Mouse (Mus musculus) embryonic facial prominence, embryonic 14.5 days (tissue): ENCODE data around the gene Sec24c. TPM values are rescaled to one million over a fixed set of nuclear protein-coding genes. Genes with fewer than 3 reads are reported as not detected.

Experiments
- ATAC-seq: fragments of 200-750 bp; cut with Nextera tagmentation; 2 replicates; pipeline ENCODE4 v1.8.0; 2017; ENCODE audit warnings: low read depth, moderate number of reproducible peaks, moderate TSS enrichment
- DNase-seq: peaks from one replicate; pipeline ENCODE4 v3.0.0-alpha.2; 2015; ENCODE audit warnings: low spot score
- H3K27ac ChIP-seq: fragments of 300-500 bp; sonication (generic); replicated peaks from 2 replicates; pipeline ENCODE4 v1.5.1; 2014; ENCODE audit warnings: low read depth, mild to moderate bottlenecking, low read length, moderate library complexity
- H3K27me3 ChIP-seq: fragments of 300-500 bp; sonication (generic); replicated peaks from 2 replicates; pipeline ENCODE4 v1.6.1; 2014; ENCODE audit warnings: low read length; ENCODE audit not compliant: control insufficient read depth, insufficient read depth
- H3K36me3 ChIP-seq: fragments of 300-500 bp; sonication (generic); 2 replicates; pipeline ENCODE4 v1.6.1; 2014; ENCODE audit warnings: low read length, mixed read lengths; ENCODE audit not compliant: control insufficient read depth, insufficient read depth
- H3K4me1 ChIP-seq: fragments of 300-500 bp; sonication (generic); 2 replicates; pipeline ENCODE4 v1.6.1; 2014; ENCODE audit warnings: antibody characterized with exemption, low read length; ENCODE audit not compliant: control insufficient read depth, insufficient read depth
- H3K4me2 ChIP-seq: fragments of 300-500 bp; sonication (generic); 2 replicates; pipeline ENCODE4 v1.6.1; 2014; ENCODE audit warnings: low read depth, mild to moderate bottlenecking, low read length, moderate library complexity, mixed read lengths
- H3K4me3 ChIP-seq: fragments of 300-500 bp; sonication (generic); 2 replicates; pipeline ENCODE4 v1.5.1; 2014; ENCODE audit warnings: low read depth, mild to moderate bottlenecking, low read length
- H3K9ac ChIP-seq: fragments of 300-500 bp; sonication (generic); 2 replicates; pipeline ENCODE4 v1.6.1; 2014; ENCODE audit warnings: low read depth, mild to moderate bottlenecking, low read length, moderate library complexity, mixed read lengths
- H3K9me3 ChIP-seq: fragments of 300-500 bp; sonication (generic); 2 replicates; pipeline ENCODE4 v1.6.1; 2016; ENCODE audit warnings: low read length; ENCODE audit not compliant: control insufficient read depth
- WGBS: fragments of 180-500 bp; shearing (Covaris S2); extraction: QIAGEN DNeasy Blood & Tissue Kit; methylation state at CpG from one replicate; pipeline ENCODE4 v1.1.7; 2014; 5-methylcytosine and 5-hydroxymethylcytosine counted together
- polyA plus RNA-seq: library from polyadenylated mRNA; unstranded; fragments of >200 nt; fragmentation: Nextera tagmentation; extraction: Ambion mirVana; gene quantifications from 2 replicates; pipeline ENCODE4 v1.2.1, GENCODE M21; 2014

The Sec24c gene
- polyA plus RNA-seq, 1 experiment from 2014 or later: 78.2 TPM

DNA sequence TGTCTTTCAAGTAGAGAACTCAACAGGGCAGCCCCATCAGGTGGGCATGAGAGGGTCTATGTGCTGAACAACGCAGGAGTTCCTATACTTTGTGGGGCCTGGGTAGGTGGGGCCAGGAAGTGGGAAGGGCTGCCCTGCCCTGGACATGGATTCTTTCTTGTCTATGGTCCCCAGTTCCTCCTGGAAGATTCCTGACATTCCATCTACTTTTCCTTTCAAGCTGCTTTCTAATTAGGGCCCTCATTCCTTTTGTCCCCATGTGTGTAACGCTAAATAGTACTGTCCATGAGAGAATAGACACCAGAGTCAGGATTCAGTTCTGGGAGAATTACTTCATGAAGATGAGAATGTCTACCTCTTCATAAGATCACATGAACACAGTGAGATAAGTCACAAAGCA is 10.5 kb upstream of the Sec24c start:
- Histone ChIP-seq H3K27ac (peak overlapping the region; percentile 52; the same call in 1 of the 2 replicates), H3K4me3 (peak overlapping the region; percentile 10), H3K36me3 (no peaks in the 10 kb centered on the region), H3K4me1 (0 out of 2 replicates have a peak, but pooled peaks cover 5% of the 10 kb centered on the region), H3K9me3 (no peaks in the 10 kb centered on the region), H3K9ac (0 out of 2 replicates have a peak overlapping the region, but pooled peaks have one; percentile 57), H3K27me3 (no peaks in the 10 kb centered on the region; the same call in 1 of the 2 replicates), H3K4me2 (no peak overlapping the region)
- no peak for ATAC-seq
- WGBS: 53% methylated on average over 2 of the region's 2 CpGs
- no peak for DNase-seq

DNA sequence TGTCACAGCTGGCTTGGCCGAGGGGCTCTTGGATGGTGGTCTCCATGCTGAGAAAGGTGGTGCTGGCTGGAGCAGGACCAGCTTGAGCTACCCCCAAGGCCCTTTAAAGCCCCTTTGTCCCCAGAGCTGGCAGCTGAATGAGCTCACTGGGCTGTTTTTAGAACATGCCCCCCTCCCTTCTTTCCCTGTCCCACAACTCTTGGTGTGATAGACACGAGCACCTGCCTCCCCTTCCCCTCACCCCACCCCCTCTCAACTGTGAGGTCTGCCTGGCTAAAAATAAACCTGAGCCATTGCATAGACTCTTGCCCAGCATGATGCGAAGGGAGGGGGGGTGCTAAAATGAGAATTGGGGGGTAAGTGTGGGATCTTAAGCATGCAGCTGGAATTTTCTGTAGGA is 9.7 kb upstream of the Sec24c start:
- 0 out of 2 replicates have a peak overlapping the region, but pooled peaks have one; percentile 10 for H3K4me3 ChIP-seq
- no peaks in the 10 kb centered on the region for H3K36me3 ChIP-seq
- H3K27me3 ChIP-seq: peaks cover 4% of the 10 kb centered on the region
- peak overlapping the region; percentile 57 for H3K9ac ChIP-seq
- 57% methylated on average over 3 of the region's 3 CpGs for WGBS
- H3K27ac ChIP-seq: peak overlapping the region; percentile 52; the same call in 1 of the 2 replicates
- H3K9me3 ChIP-seq: no peaks in the 10 kb centered on the region
- H3K4me2 ChIP-seq: no peak overlapping the region
- H3K4me1 ChIP-seq: 0 out of 2 replicates have a peak, but pooled peaks cover 5% of the 10 kb centered on the region
- peak; percentile 75 for DNase-seq
- ATAC-seq: peak; percentile 17

DNA sequence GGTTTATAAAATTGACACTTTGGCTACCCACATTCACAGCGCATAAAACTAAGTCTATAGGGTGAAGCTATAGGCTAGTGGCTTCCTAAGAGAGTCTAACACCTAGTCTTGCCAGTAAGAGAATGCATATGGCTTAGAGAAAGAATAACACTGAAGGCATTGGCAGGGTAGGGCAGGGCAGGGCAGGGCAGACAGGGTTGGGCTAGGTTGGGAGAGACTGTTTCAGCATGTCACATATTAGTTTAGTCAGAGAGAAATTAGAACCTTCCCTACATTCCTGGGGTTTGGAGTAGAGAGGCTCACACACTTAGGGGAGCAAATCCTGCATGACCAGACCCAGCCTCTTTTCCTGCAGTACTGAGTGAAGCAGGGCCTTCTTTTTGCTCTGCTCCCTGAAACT is 6.6 kb upstream of the Sec24c start:
- H3K27me3 ChIP-seq: peaks cover 4% of the 10 kb centered on the region
- 64% methylated on average over 1 of the region's 1 CpGs for WGBS
- 0 out of 2 replicates have a peak overlapping the region, but pooled peaks have one; percentile 10 for H3K27ac ChIP-seq
- DNase-seq: no peak
- no peaks in the 10 kb centered on the region for H3K36me3 ChIP-seq
- H3K9me3 ChIP-seq: no peaks in the 10 kb centered on the region
- no peak overlapping the region for H3K9ac ChIP-seq
- no peak overlapping the region for H3K4me2 ChIP-seq
- no peaks in the 10 kb centered on the region for H3K4me1 ChIP-seq
- ATAC-seq: no peak
- no peak overlapping the region for H3K4me3 ChIP-seq

DNA sequence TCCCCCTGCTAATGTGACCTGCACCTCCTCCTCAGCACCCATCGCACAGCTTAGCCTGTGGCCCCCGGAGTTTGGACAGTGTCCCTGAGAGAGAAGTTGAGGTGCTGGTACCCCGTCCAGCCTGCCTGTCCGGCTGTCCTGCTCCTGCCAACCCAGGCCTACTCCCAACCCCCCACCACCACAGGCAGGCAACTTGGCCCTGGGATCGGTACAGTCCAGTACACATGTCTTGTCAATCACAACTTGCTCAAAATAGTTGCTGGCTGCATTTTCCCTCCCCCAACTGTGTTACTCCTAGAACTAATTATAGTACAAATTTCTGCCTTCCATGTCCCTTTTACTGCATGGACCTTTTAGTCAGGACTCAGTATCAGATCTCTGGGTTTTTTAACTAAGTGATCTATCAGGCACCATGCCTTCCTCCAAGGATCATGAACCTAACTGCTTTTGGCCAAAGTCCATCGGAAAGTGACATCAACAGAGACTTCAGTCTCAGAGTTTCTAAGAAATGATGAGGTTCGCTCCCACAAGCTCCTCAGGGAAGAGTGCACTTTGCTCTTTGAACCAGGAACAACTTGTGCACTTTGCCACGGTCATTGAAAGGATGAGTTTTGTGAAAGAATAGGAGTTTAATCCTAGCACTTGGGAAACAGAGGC is 5.8 kb upstream of the Sec24c start, which contains the start of gene Synpo2l:
Gene Synpo2l, minus strand, starts transcription at position 201 of the 657 bp plus-strand sequence.
- ATAC-seq (0 out of 2 replicates have a peak, but pooled peaks have one; percentile 7), DNase-seq (peak; percentile 52)
- H3K4me1 ChIP-seq: no peaks in the 10 kb centered on the region
- H3K4me3 ChIP-seq: no peak within 1 kb of the TSS
- no peak within 1 kb of the TSS; the same call in 1 of the 2 replicates for H3K9ac ChIP-seq
- H3K9me3 ChIP-seq: peaks cover 3% of the 10 kb centered on the region; the same call in 1 of the 2 replicates
- H3K4me2 ChIP-seq: no peak within 1 kb of the TSS
- 0 out of 2 replicates have a peak within 1 kb of the TSS, but pooled peaks have one; percentile 10 for H3K27ac ChIP-seq
- peaks cover 4% of the 10 kb centered on the region for H3K27me3 ChIP-seq
- 76% methylated on average over 7 of the region's 8 CpGs for WGBS
- H3K36me3 ChIP-seq: no peaks in the 10 kb centered on the region

DNA sequence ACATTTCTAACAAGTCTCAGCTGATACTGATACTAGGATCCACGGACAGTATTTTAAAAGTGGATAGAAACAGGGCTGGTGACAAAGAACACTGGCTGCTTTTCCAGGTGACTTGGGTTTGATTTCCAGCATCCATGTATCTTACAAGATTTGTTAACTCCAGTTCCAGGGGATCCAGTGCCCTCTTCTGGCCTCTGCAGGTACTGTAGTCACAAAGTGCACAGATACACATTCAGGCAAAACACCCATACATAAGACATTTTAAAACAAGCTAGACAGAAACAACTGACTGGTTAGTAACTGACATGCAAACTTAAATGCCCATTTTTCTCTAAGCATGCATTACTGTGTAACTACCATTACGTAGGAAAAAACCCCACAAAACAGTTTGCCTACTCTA is 1.1 kb upstream of the Sec24c start:
- H3K9me3 ChIP-seq: peaks cover 3% of the 10 kb centered on the region; the same call in 1 of the 2 replicates
- H3K9ac ChIP-seq: no peak overlapping the region
- H3K4me2 ChIP-seq: peak overlapping the region; percentile 73
- peak overlapping the region; percentile 67; the same call in 1 of the 2 replicates for H3K4me3 ChIP-seq
- ATAC-seq: no peak
- WGBS: 86% methylated on average over 2 of the region's 2 CpGs
- H3K27me3 ChIP-seq: peaks cover 4% of the 10 kb centered on the region
- H3K27ac ChIP-seq: no peak overlapping the region
- peaks cover 13% of the 10 kb centered on the region; the same call in 1 of the 2 replicates for H3K4me1 ChIP-seq
- peaks cover 25% of the 10 kb centered on the region for H3K36me3 ChIP-seq
- DNase-seq: no peak

DNA sequence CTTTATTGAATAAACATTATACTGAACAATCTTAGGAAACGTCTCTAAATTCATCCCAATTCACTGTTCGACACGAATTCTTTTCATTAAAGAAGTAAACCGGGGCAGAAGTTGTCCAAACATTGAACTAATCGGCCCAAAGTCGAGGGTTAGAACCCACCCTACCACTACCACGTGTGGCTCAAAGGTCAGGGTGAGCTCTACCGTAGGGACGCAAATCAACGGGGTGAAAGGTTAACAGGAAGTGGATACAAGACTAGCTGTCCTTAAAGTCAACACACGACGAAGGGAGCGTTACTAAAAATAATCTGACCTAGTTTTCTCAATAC is 409 bp upstream of the Sec24c start:
- WGBS: 12% methylated on average over 13 of the region's 13 CpGs
- Histone ChIP-seq H3K9ac (peak overlapping the region; percentile 72), H3K36me3 (peaks cover 32% of the 10 kb centered on the region), H3K4me3 (peak overlapping the region; percentile 67), H3K27ac (peak overlapping the region; percentile 94), H3K4me2 (peak overlapping the region; percentile 73), H3K4me1 (peaks cover 13% of the 10 kb centered on the region; the same call in 1 of the 2 replicates), H3K9me3 (peaks cover 3% of the 10 kb centered on the region; the same call in 1 of the 2 replicates), H3K27me3 (peaks cover 4% of the 10 kb centered on the region)
- peak; percentile 65 for DNase-seq
- ATAC-seq: peak; percentile 28

DNA sequence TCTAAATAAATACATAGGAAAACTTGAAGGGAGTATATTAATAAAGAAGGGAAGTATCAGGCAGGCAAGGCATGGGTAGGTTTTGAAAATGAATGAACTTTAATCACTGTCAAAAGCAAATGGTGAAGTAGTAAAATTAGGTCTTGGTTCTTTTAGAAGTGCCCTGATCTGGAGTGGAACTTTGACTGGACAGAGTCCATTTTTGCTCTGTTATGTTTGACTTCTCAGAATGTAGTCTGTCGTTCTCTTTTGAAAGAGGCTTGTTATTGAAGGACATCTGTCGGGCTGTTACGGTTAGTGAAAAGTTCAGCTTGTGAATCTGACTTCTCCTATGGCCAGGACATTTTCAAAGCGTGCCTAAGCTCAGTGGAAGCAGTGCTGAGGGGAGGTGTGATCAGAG is 3.8 kb downstream of the Sec24c start:
- Histone ChIP-seq H3K27ac (no peak overlapping the region), H3K36me3 (peaks cover 74% of the 10 kb centered on the region), H3K9ac (no peak overlapping the region), H3K27me3 (no peaks in the 10 kb centered on the region), H3K4me2 (no peak overlapping the region), H3K4me3 (no peak overlapping the region), H3K4me1 (peaks cover 13% of the 10 kb centered on the region; the same call in 1 of the 2 replicates), H3K9me3 (peaks cover 2% of the 10 kb centered on the region; the same call in 1 of the 2 replicates)
- ATAC-seq: no peak
- no peak for DNase-seq
- WGBS: 93% methylated on average over 4 of the region's 4 CpGs

DNA sequence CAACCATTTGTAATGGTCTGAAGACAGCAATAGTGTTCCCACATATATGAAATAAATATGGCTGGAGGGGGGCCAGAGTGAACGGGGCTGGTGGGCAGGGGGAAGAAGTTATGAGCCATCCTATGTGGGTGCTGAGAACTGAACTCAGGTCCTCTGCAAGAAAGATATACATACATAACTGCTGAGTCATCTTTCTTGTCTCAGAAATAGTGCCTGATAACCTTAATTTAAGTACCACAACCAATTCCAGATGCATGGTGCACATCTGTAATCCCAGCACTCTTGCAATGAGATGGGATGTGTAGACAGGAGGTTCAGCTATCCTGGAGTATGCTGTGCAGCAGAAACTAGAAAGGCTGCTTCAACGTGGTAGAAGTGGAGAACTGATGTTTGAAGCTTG is 7.6 kb downstream of the Sec24c start:
- H3K9me3 ChIP-seq: no peaks in the 10 kb centered on the region
- no peak for DNase-seq
- H3K4me3 ChIP-seq: no peak overlapping the region
- 87% methylated on average over 2 of the region's 2 CpGs for WGBS
- no peaks in the 10 kb centered on the region for H3K27me3 ChIP-seq
- H3K9ac ChIP-seq: no peak overlapping the region
- no peak for ATAC-seq
- no peaks in the 10 kb centered on the region for H3K4me1 ChIP-seq
- no peak overlapping the region for H3K4me2 ChIP-seq
- H3K27ac ChIP-seq: no peak overlapping the region
- peaks cover 99% of the 10 kb centered on the region for H3K36me3 ChIP-seq
